Mouse (Mus musculus) erythroblast, embryonic 14.5 days (primary cell): ENCODE measurements around the gene Trappc10.

Experiments
- GATA1 ChIP-seq: IDR thresholded peaks from 2 replicates; pipeline ENCODE4 v1.6.1; 2012; ENCODE audit warnings: low read length, inconsistent platforms, mixed read lengths
- TAL1 ChIP-seq: IDR thresholded peaks from 3 replicates; pipeline ENCODE4 v1.6.1; 2012; ENCODE audit warnings: low read length, inconsistent platforms, mixed read lengths

DNA sequence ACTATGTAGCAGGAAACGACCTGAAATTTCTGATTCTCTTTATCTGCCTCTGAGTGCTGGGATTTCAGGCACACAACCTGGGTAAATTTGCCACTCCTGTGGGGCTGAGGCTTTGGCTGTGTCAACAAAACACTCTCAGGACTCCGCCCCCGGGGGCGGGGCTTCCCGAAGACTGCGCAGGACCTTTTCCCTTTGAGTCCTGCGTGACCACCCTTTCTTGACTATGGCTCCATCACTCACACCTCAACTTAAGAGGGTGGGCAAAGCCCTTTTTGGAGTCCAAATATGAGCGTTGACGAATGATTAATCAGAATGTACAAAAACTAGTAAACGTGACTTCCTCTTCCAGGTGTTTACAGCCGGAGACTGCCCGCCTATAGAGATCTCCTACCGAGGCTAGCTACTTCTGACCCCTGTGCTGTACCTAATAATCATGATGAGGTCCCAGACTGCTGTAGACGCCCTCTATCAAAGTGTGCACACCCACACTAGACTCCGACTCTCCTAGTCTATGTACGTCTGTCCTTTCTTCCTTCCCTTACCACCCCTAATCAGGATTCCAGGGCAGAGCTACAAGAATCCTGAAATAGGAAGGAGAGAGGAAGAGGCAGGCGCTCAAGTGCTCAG lies 85.1 kb downstream of the Trappc10 start:
- TF ChIP-seq TAL1 (no peak), GATA1 (no peak)
